7 mouse cellular contexts compared by ENCODE assay signal in genomic region chr11:18877626-18878011, GRCm38 (mm10).
DNase-seq lines count a peak whose midpoint lies in the region.

No protein-coding gene starts in this region.

- DNase-seq in NIH3T3 (ENCODE audit: low read depth), result peak; percentile 91
- DNase-seq in brain, adult 2 months (ENCODE audit: low read depth, low spot score), result peak; percentile 93
- peak; percentile 84 for DNase-seq in forebrain, embryonic 10.5 days (ENCODE audit: extremely low spot score, low spot score)
- DNase-seq in heart, postnatal 10 days, result peak; percentile 81 to 84
- DNase-seq in layer of hippocampus, postnatal 14 days (ENCODE audit: low spot score in 2 of 2), result peak; percentile 26 to 43
- peak; percentile 54 for DNase-seq in right cerebral cortex, postnatal 4 days

- H3K79me2 ChIP-seq in macrophage (ENCODE audit: inconsistent target), result no peaks in the 10 kb centered on the region

- no peaks in the 10 kb centered on the region for H3K36me3 ChIP-seq in forebrain, embryonic 10.5 days (replicated peaks)
- H3K36me3 ChIP-seq in macrophage (ENCODE audit: inconsistent target), result no peaks in the 10 kb centered on the region

- H3K27me3 ChIP-seq in forebrain, embryonic 10.5 days (ENCODE audit: poor library complexity, severe bottlenecking), result peaks cover 75% of the 10 kb centered on the region

- H3K27ac ChIP-seq in forebrain, embryonic 10.5 days, result peak overlapping the region; percentile 91
- H3K27ac ChIP-seq in macrophage, result no peak overlapping the region

- H3K9me3 ChIP-seq in forebrain, embryonic 10.5 days, result no peaks in the 10 kb centered on the region

- WGBS in forebrain, embryonic 10.5 days, result under 1% methylated on average over 27 of the region's 27 CpGs
- 1% methylated on average over 22 of the region's 27 CpGs for WGBS in macrophage (ENCODE audit: missing documents)

- peaks cover 89% of the 10 kb centered on the region for H3K4me1 ChIP-seq in forebrain, embryonic 10.5 days

- peak overlapping the region; percentile 57 for H3K4me3 ChIP-seq in forebrain, embryonic 10.5 days
- H3K4me3 ChIP-seq in macrophage (ENCODE audit: inconsistent target), result peak overlapping the region; percentile 20; the same call in 1 of the 2 replicates

- intact Hi-C loops in heart, postnatal 10 days (cut with DNase I), result loop anchor here (1.0 to 10.0 kb wide), 8 partner anchors 80 to 1413 kb away; partner anchors contain the start of gene Meis1

Comparison
In these comparisons a context has a peak if more than half of its experiments do, and no peak if none do; other contexts are left out.
1. DNase-seq: peak in every context shown above with its lines; median percentile 93 in brain, adult 2 months; 91 in NIH3T3; 84 in forebrain, embryonic 10.5 days; 82 in heart, postnatal 10 days; 54 in right cerebral cortex, postnatal 4 days; 34 in layer of hippocampus, postnatal 14 days.